Mouse (Mus musculus) limb, embryonic 10.5 days (tissue): Measurements from ENCODE around the gene Arhgef2. TPM values are rescaled to one million over a fixed set of nuclear protein-coding genes. Genes with fewer than 3 reads are reported as not detected.

ENCODE experiments used
- DNase-seq: peaks from one replicate; pipeline ENCODE4 v3.0.0-alpha.2; 2017; ENCODE audit warnings: low spot score
- H3K27ac ChIP-seq: fragments of 300-500 bp; sonication (generic); 2 replicates; pipeline ENCODE4 v1.5.1; 2016; ENCODE audit warnings: mild to moderate bottlenecking
- H3K27me3 ChIP-seq: fragments of 300-500 bp; sonication (generic); 2 replicates; pipeline ENCODE4 v1.6.1; 2016; ENCODE audit warnings: low read depth, mild to moderate bottlenecking; ENCODE audit not compliant: poor library complexity, severe bottlenecking
- H3K36me3 ChIP-seq: fragments of 300-500 bp; sonication (generic); 2 replicates; pipeline ENCODE4 v1.6.1; 2016; ENCODE audit warnings: mild to moderate bottlenecking, moderate library complexity
- H3K4me1 ChIP-seq: fragments of 300-500 bp; sonication (generic); 2 replicates; pipeline ENCODE4 v1.6.1; 2016
- H3K4me3 ChIP-seq: fragments of 300-500 bp; sonication (generic); 2 replicates; pipeline ENCODE4 v1.5.1; 2016; ENCODE audit warnings: mild to moderate bottlenecking, moderate library complexity
- H3K9me3 ChIP-seq: fragments of 300-500 bp; sonication (generic); replicated peaks from 2 replicates; pipeline ENCODE4 v1.6.1; 2016; ENCODE audit warnings: mild to moderate bottlenecking
- WGBS: fragments of 180-500 bp; shearing (Covaris S2); methylation state at CpG from one replicate; pipeline ENCODE4 v1.1.7; 2016; 5-methylcytosine and 5-hydroxymethylcytosine counted together
- polyA plus RNA-seq: library from polyadenylated mRNA; unstranded; fragments of >200 nt; fragmentation: Nextera tagmentation; extraction: Ambion mirVana; gene quantifications from 2 replicates; pipeline ENCODE4 v1.2.1, GENCODE M21; 2016

Gene Arhgef2
- polyA plus RNA-seq, 1 experiment from 2014 or later = 119 TPM

GRCm38 (mm10) chr3:88639239-88639638, 33.5 kb downstream of the Arhgef2 start:
- DNase-seq = no peak
- H3K27ac ChIP-seq = no peak overlapping the region
- H3K4me1 ChIP-seq = no peaks in the 10 kb centered on the region
- 97% methylated on average over 12 of the region's 12 CpGs for WGBS
- H3K36me3 ChIP-seq = peaks cover 98% of the 10 kb centered on the region
- H3K9me3 ChIP-seq = no peaks in the 10 kb centered on the region
- H3K27me3 ChIP-seq = no peaks in the 10 kb centered on the region
- no peak overlapping the region for H3K4me3 ChIP-seq

GRCm38 (mm10) chr3:88640676-88641075, 34.9 kb downstream of the Arhgef2 start:
- peaks cover 98% of the 10 kb centered on the region for H3K36me3 ChIP-seq
- DNase-seq = peak; percentile 61
- H3K4me1 ChIP-seq = no peaks in the 10 kb centered on the region
- 76% methylated on average over 1 of the region's 1 CpGs for WGBS
- H3K9me3 ChIP-seq = no peaks in the 10 kb centered on the region
- no peak overlapping the region for H3K27ac ChIP-seq
- H3K4me3 ChIP-seq = no peak overlapping the region
- no peaks in the 10 kb centered on the region for H3K27me3 ChIP-seq

GRCm38 (mm10) chr3:88643078-88643477, 37.3 kb downstream of the Arhgef2 start:
- peaks cover 99% of the 10 kb centered on the region for H3K36me3 ChIP-seq
- DNase-seq = no peak
- no peak overlapping the region for H3K4me3 ChIP-seq
- no peak overlapping the region for H3K27ac ChIP-seq
- no peaks in the 10 kb centered on the region for H3K27me3 ChIP-seq
- WGBS = 89% methylated on average over 5 of the region's 5 CpGs
- no peaks in the 10 kb centered on the region for H3K4me1 ChIP-seq
- H3K9me3 ChIP-seq = no peaks in the 10 kb centered on the region

- DNase-seq = no peak
- no peaks in the 10 kb centered on the region for H3K27me3 ChIP-seq
- no peak overlapping the region for H3K4me3 ChIP-seq
- no peaks in the 10 kb centered on the region for H3K9me3 ChIP-seq
- H3K27ac ChIP-seq = no peak overlapping the region
- 91% methylated on average over 12 of the region's 12 CpGs for WGBS
- peaks cover 88% of the 10 kb centered on the region for H3K36me3 ChIP-seq
- H3K4me1 ChIP-seq = no peaks in the 10 kb centered on the region
Measured at GRCm38 (mm10) chr3:88645937-88646336, 40.2 kb downstream of the Arhgef2 start.

GRCm38 (mm10) chr3:88646426-88646995, 40.7 kb downstream of the Arhgef2 start:
- WGBS = 70% methylated on average over 6 of the region's 6 CpGs
- no peaks in the 10 kb centered on the region for H3K9me3 ChIP-seq
- peaks cover 82% of the 10 kb centered on the region for H3K36me3 ChIP-seq
- no peaks in the 10 kb centered on the region for H3K4me1 ChIP-seq
- H3K27ac ChIP-seq = no peak overlapping the region
- no peak overlapping the region for H3K4me3 ChIP-seq
- no peak for DNase-seq
- no peaks in the 10 kb centered on the region for H3K27me3 ChIP-seq

- H3K4me1 ChIP-seq = 0 out of 2 replicates have a peak, but pooled peaks cover 2% of the 10 kb centered on the region
- H3K27me3 ChIP-seq = no peaks in the 10 kb centered on the region
- 88% methylated on average over 3 of the region's 3 CpGs for WGBS
- peaks cover 76% of the 10 kb centered on the region for H3K36me3 ChIP-seq
- no peaks in the 10 kb centered on the region for H3K9me3 ChIP-seq
- no peak for DNase-seq
- no peak overlapping the region for H3K27ac ChIP-seq
- no peak overlapping the region for H3K4me3 ChIP-seq
Measured at GRCm38 (mm10) chr3:88647076-88647475, 41.3 kb downstream of the Arhgef2 start.

GRCm38 (mm10) chr3:88647779-88648413, 42.1 kb downstream of the Arhgef2 start:
- no peak overlapping the region for H3K27ac ChIP-seq
- H3K36me3 ChIP-seq = peaks cover 68% of the 10 kb centered on the region
- H3K27me3 ChIP-seq = no peaks in the 10 kb centered on the region
- no peak overlapping the region for H3K4me3 ChIP-seq
- WGBS = 93% methylated on average over 14 of the region's 14 CpGs
- no peak for DNase-seq
- H3K4me1 ChIP-seq = 0 out of 2 replicates have a peak, but pooled peaks cover 6% of the 10 kb centered on the region
- H3K9me3 ChIP-seq = no peaks in the 10 kb centered on the region

GRCm38 (mm10) chr3:88648452-88649168, 42.8 kb downstream of the Arhgef2 start:
- DNase-seq = no peak
- Histone ChIP-seq H3K27ac (no peak overlapping the region), H3K4me3 (no peak overlapping the region), H3K27me3 (no peaks in the 10 kb centered on the region), H3K9me3 (no peaks in the 10 kb centered on the region), H3K36me3 (peaks cover 61% of the 10 kb centered on the region), H3K4me1 (0 out of 2 replicates have a peak, but pooled peaks cover 6% of the 10 kb centered on the region)
- WGBS = 88% methylated on average over 12 of the region's 12 CpGs

GRCm38 (mm10) chr3:88649186-88649585, 43.4 kb downstream of the Arhgef2 start:
- H3K4me1 ChIP-seq = 0 out of 2 replicates have a peak, but pooled peaks cover 6% of the 10 kb centered on the region
- no peaks in the 10 kb centered on the region for H3K9me3 ChIP-seq
- 87% methylated on average over 10 of the region's 10 CpGs for WGBS
- no peaks in the 10 kb centered on the region for H3K27me3 ChIP-seq
- H3K27ac ChIP-seq = no peak overlapping the region
- no peak for DNase-seq
- peaks cover 55% of the 10 kb centered on the region for H3K36me3 ChIP-seq
- no peak overlapping the region for H3K4me3 ChIP-seq

- WGBS = 94% methylated on average over 13 of the region's 13 CpGs
- 0 out of 2 replicates have a peak, but pooled peaks cover 6% of the 10 kb centered on the region for H3K4me1 ChIP-seq
- H3K27me3 ChIP-seq = no peaks in the 10 kb centered on the region
- DNase-seq = no peak
- peaks cover 47% of the 10 kb centered on the region for H3K36me3 ChIP-seq
- no peaks in the 10 kb centered on the region for H3K9me3 ChIP-seq
- H3K27ac ChIP-seq = no peak overlapping the region
- no peak overlapping the region for H3K4me3 ChIP-seq
Measured at GRCm38 (mm10) chr3:88649967-88650366, 44.2 kb downstream of the Arhgef2 start.

- no peak overlapping the region for H3K27ac ChIP-seq
- 89% methylated on average over 13 of the region's 13 CpGs for WGBS
- H3K36me3 ChIP-seq = peaks cover 38% of the 10 kb centered on the region
- no peaks in the 10 kb centered on the region for H3K27me3 ChIP-seq
- H3K4me3 ChIP-seq = no peak overlapping the region
- DNase-seq = no peak
- H3K9me3 ChIP-seq = no peaks in the 10 kb centered on the region
- 0 out of 2 replicates have a peak, but pooled peaks cover 6% of the 10 kb centered on the region for H3K4me1 ChIP-seq
Measured at GRCm38 (mm10) chr3:88650713-88651504, 45.1 kb downstream of the Arhgef2 start.

GRCm38 (mm10) chr3:88651669-88652618, 46.2 kb downstream of the Arhgef2 start:
- Histone ChIP-seq H3K9me3 (no peaks in the 10 kb centered on the region), H3K4me3 (no peak overlapping the region), H3K36me3 (peaks cover 28% of the 10 kb centered on the region), H3K27me3 (no peaks in the 10 kb centered on the region), H3K27ac (no peak overlapping the region), H3K4me1 (0 out of 2 replicates have a peak, but pooled peaks cover 6% of the 10 kb centered on the region)
- 78% methylated on average over 18 of the region's 18 CpGs for WGBS
- no peak for DNase-seq
